Mouse (Mus musculus): Measurements from ENCODE around the gene Oxt. TPM values are rescaled to one million over a fixed set of nuclear protein-coding genes. Genes with fewer than 3 reads are reported as not detected.

Oxt gene
- not detected in 2 replicates for polyA plus RNA-seq (2015; fragmentation: Nextera tagmentation; extraction: Ambion mirVana)

GRCm38 (mm10) chr2:130575873-130576272 lies at the start of gene Oxt:
Oxt (plus strand) TSS chr2:130576173.

GRCm38 (mm10) chr2:130563212-130564055 lies 12.5 kb upstream of the Oxt start, which contains the start of gene Mrps26:
Mrps26 (plus strand) TSS chr2:130563742.

GRCm38 (mm10) chr2:130582552-130582951 lies 6.6 kb downstream of the Oxt start, which contains the start of gene Avp:
Avp (minus strand) TSS chr2:130582554.

Other genes with a start within 250 kb of the Oxt start
- 18.5 and 23.9 TPM in 2 replicates for gene Cpxm1, start 178.6 kb upstream of the Oxt start, polyA plus RNA-seq (2015; fragmentation: Nextera tagmentation; extraction: Ambion mirVana)
- not detected in 2 replicates for gene Gm28372, start 170.9 kb upstream of the Oxt start, polyA plus RNA-seq (2015; fragmentation: Nextera tagmentation; extraction: Ambion mirVana)
- gene 1700020A23Rik, start 170.9 kb upstream of the Oxt start, polyA plus RNA-seq (2015; fragmentation: Nextera tagmentation; extraction: Ambion mirVana), result not detected in 2 replicates
- not detected in 2 replicates for gene Tmem239, start 169.7 kb upstream of the Oxt start, polyA plus RNA-seq (2015; fragmentation: Nextera tagmentation; extraction: Ambion mirVana)
- gene Vps16, start 151.8 kb upstream of the Oxt start, polyA plus RNA-seq (2015; fragmentation: Nextera tagmentation; extraction: Ambion mirVana), result 51.9 and 56.3 TPM in 2 replicates
- gene Pced1a, start 151.5 kb upstream of the Oxt start, polyA plus RNA-seq (2015; fragmentation: Nextera tagmentation; extraction: Ambion mirVana), result 3.8 and 4.5 TPM in 2 replicates
- gene Ptpra, start 125.9 kb upstream of the Oxt start, polyA plus RNA-seq (2015; fragmentation: Nextera tagmentation; extraction: Ambion mirVana), result 36.1 and 43.6 TPM in 2 replicates
- gene Mrps26, start 12.4 kb upstream of the Oxt start, polyA plus RNA-seq (2015; fragmentation: Nextera tagmentation; extraction: Ambion mirVana), result 64.0 and 70.6 TPM in 2 replicates
- gene Avp, start 6.4 kb downstream of the Oxt start, polyA plus RNA-seq (2015; fragmentation: Nextera tagmentation; extraction: Ambion mirVana), result not detected in 2 replicates
- gene Fastkd5, start 53.9 kb downstream of the Oxt start, polyA plus RNA-seq (2015; fragmentation: Nextera tagmentation; extraction: Ambion mirVana), result 8.1 and 8.6 TPM in 2 replicates
- 4.1 and 4.3 TPM in 2 replicates for gene Ubox5, start 53.9 kb downstream of the Oxt start, polyA plus RNA-seq (2015; fragmentation: Nextera tagmentation; extraction: Ambion mirVana)
- 0.29 and 0.55 TPM in 2 replicates for gene Lzts3, start 66.6 kb downstream of the Oxt start, polyA plus RNA-seq (2015; fragmentation: Nextera tagmentation; extraction: Ambion mirVana)
- 49.6 and 58.7 TPM in 2 replicates for gene Ddrgk1, start 88.5 kb downstream of the Oxt start, polyA plus RNA-seq (2015; fragmentation: Nextera tagmentation; extraction: Ambion mirVana)
- gene Itpa, start 91.4 kb downstream of the Oxt start, polyA plus RNA-seq (2015; fragmentation: Nextera tagmentation; extraction: Ambion mirVana), result 55.3 and 57.9 TPM in 2 replicates
- 0.34 and 0.42 TPM in 2 replicates for gene Slc4a11, start 121.3 kb downstream of the Oxt start, polyA plus RNA-seq (2015; fragmentation: Nextera tagmentation; extraction: Ambion mirVana)